Mouse (Mus musculus): ENCODE data around the gene Spag5.

The Spag5 gene

GRCm38 (mm10) chr11:78349441-78350358 is 48.4 kb downstream of the Spag5 start:
- no peak for DNase-seq (ENCODE audit: low read depth, low spot score)

- DNase-seq (ENCODE audit: low read depth, low spot score) = no peak
These were observed 51.8 kb downstream of the Spag5 start for GRCm38 (mm10) chr11:78353081-78353480.

GRCm38 (mm10) chr11:78354905-78355304 is 53.6 kb downstream of the Spag5 start:
- no peak for DNase-seq (ENCODE audit: low read depth, low spot score)

GRCm38 (mm10) chr11:78355471-78356238 is 54.3 kb downstream of the Spag5 start:
- peak; percentile 75 for DNase-seq (ENCODE audit: low read depth, low spot score)

- DNase-seq (ENCODE audit: low read depth, low spot score) = no peak
These were observed 57.1 kb downstream of the Spag5 start for GRCm38 (mm10) chr11:78358330-78359007.

GRCm38 (mm10) chr11:78360125-78360788 is 58.9 kb downstream of the Spag5 start:
- DNase-seq (ENCODE audit: low read depth, low spot score) = peak; percentile 76

GRCm38 (mm10) chr11:78360789-78361131 is 59.4 kb downstream of the Spag5 start:
- no peak for DNase-seq (ENCODE audit: low read depth, low spot score)

GRCm38 (mm10) chr11:78363309-78364007 is 62.1 kb downstream of the Spag5 start:
- no peak for DNase-seq (ENCODE audit: low read depth, low spot score)

- no peak for DNase-seq (ENCODE audit: low read depth, low spot score)
These were observed 62.8 kb downstream of the Spag5 start for GRCm38 (mm10) chr11:78364103-78364502.

GRCm38 (mm10) chr11:78367456-78368225 is 66.3 kb downstream of the Spag5 start:
- no peak for DNase-seq (ENCODE audit: low read depth, low spot score)

GRCm38 (mm10) chr11:78370389-78370788 is 69.1 kb downstream of the Spag5 start:
- no peak for DNase-seq (ENCODE audit: low read depth, low spot score)

- DNase-seq (ENCODE audit: low read depth, low spot score) = no peak
These were observed 70.4 kb downstream of the Spag5 start for GRCm38 (mm10) chr11:78371711-78372110.
